Mouse (Mus musculus) spleen, adult 2 months (tissue): ENCODE results near the gene S100a4.

Source experiments
- CTCF ChIP-seq: fragments of 200-500 bp; IDR thresholded peaks from 2 replicates; pipeline ENCODE4 v1.5.1; 2011; ENCODE audit warnings: mild to moderate bottlenecking, inconsistent platforms; ENCODE audit not compliant: insufficient read depth, insufficient read length, insufficient replicate concordance; ENCODE audit errors: extremely low read depth
- POLR2A ChIP-seq: fragments of 200-500 bp; IDR thresholded peaks from 2 replicates; pipeline ENCODE4 v1.6.1; 2011; ENCODE audit warnings: low read depth, low read length, inconsistent platforms

- TF ChIP-seq POLR2A: no peak
- no peak for TF ChIP-seq CTCF
Observed at GRCm38 (mm10) chr3:90605736-90606135, 2.2 kb downstream of the S100a4 start.
